Mouse (Mus musculus): ENCODE data around the gene Atf6.
A peak's percentile ranks its signal among the peaks of the same experiment; 100 is the strongest.

The Atf6 gene

GRCm38 (mm10) chr1:170882915-170883485 is 15.4 kb upstream of the Atf6 start:
- peak; percentile 56 for DNase-seq

GRCm38 (mm10) chr1:170876906-170877305 is 9.3 kb upstream of the Atf6 start:
- peak; percentile 58 for DNase-seq

DNA sequence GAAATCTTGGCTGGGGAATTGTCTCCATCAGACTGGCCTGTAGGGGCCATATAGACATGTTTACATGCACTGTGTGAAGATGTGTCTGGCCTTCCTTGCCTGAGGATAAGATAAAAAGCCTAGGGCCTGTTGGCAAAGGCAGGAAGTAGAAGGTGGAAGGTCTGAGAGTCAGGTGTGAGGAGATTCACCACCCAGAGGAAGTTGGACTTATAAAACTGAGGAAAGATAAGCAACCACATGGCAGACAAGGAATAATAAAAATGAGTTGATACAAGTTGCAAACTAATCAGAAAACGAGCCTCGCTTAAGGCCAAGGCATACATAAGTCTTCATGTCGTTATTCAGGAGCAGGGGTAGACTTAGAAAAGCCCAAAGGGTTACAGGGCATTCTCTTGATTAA is 8.1 kb upstream of the Atf6 start:
- DNase-seq = no peak

- DNase-seq = no peak
These were observed 4.4 kb upstream of the Atf6 start for GRCm38 (mm10) chr1:170871961-170872360.

DNA sequence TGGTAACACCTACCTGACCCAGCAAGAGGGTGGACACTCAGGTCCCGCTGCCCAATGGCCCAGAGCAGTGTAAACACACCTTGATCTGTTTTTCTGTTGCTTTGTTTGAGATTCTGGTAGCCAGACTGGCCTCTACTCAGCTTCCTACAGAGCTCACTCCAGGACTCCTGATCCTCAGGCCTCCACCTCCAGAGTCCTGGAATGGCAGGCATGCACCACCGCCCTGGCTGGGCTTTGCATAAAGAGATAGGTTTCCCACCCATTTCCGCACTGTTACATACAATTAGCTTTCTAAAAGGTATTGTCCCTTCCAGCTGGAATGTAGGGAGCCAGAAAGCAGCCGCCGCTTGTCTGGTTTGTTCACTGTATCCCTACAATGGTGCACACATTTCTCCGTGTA is 3.8 kb upstream of the Atf6 start:
- DNase-seq = peak; percentile 85

DNA sequence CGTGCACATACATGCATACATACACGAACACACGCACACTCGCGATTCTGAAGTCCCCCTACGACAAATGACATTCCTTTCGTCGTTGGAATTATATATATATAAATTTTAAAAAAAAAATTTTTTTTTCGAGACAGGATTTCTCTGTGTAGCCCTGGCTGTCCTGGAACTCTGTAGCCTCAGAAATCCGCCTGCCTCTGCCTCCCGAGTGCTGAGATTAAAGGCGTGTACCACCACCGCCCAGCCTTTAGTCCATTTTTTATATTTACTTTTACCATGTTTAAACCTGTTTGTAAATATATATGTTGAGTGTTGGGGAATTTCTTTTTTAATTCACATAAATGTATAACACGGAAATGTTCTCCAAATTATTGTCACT is 1.3 kb upstream of the Atf6 start:
- no peak for DNase-seq

GRCm38 (mm10) chr1:170868107-170868904 is 735 bp upstream of the Atf6 start:
- DNase-seq = peak; percentile 97

DNA sequence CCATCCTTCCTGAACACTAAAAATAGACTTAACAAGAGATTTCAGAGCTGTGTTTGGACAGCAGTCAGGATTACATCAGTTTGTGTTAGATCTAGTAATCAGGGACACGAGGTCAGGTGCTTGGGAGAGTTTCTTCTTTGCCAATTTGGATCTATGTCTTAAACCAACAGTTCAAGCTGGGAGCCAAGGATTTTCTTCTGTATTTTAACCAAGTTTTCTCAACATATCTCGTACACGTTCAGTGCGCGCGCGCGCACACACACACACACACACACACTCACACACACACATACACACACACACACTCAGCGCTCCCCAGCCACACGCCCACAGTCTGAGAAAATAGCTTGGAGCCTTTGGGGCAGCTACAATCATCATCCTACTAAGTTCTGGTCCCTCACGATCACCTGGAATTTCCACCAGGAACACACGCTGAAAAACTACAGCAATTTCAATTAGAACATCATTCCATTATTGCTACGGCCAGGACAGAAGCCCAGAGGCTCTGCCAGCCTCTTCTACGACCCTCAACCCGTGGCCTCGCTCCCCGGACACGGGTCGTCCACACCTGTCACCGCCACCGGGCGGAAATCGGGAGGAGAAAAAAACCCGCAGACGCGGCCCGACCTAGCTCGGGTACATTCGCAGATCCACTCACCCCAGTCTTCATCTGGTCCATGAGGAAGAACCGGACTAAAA is 430 bp downstream of the Atf6 start:
- DNase-seq = peak; percentile 81

DNA sequence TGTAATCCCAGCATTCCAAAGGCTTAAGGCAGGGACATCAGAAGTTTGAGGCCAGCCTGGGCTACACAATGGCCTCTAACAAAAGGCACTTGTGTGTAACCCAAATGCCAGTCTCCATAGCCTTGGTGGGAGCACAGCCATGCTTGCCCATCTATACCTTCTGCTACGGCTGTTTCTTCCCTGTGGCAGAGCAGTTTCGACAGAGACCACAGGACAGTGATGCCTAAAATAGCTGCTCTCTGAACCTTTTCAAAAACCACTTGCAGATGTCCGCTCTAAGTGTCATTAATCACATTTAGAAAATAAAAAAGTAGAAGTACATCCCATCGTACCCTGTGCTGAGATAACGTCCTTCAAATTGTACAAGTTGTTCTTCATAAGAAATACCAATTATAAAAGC is 2.2 kb downstream of the Atf6 start:
- DNase-seq = peak; percentile 80

DNA sequence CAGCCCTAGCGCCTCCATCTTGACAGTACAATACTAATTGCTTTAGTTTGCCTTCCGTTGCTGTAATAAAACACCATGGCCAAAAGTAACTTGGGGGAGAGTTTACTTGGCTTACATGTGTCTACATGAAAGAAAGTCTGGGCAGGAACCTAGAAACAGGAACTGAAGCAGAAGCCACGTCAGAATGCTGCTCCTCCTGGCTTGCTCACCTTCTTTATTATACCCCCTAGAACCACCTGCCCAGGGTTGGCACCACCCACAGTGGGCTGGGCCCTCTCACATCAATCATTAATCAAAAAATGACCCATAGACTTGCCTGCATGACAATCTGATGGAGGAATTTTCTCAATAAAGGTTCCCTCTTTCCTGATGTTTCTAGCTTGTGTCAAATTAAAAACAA is 2.8 kb downstream of the Atf6 start:
- peak; percentile 86 for DNase-seq

- no peak for DNase-seq
These were observed 3.3 kb downstream of the Atf6 start for GRCm38 (mm10) chr1:170864234-170864633.

DNA sequence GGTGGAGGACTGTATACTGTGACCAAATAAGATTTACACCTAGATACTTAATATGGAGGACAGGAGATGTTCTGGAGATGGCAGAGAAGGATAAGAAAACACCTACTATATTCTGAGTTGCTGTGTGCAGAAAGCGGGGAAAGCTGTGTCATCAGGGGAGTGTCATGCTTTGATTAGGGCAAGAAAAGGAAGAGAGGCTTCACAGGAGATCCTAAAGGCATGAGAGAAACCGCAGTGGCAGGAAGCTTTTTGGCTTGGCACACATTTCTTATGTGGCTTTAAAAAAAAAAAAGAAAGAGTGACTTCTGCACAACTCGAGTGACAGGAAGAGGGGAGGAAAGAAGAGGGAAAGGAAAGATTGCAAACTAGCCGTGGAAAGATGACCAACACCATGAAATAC is 4.5 kb downstream of the Atf6 start:
- peak; percentile 76 for DNase-seq

GRCm38 (mm10) chr1:170862435-170862717 is 5.2 kb downstream of the Atf6 start:
- DNase-seq = no peak

DNA sequence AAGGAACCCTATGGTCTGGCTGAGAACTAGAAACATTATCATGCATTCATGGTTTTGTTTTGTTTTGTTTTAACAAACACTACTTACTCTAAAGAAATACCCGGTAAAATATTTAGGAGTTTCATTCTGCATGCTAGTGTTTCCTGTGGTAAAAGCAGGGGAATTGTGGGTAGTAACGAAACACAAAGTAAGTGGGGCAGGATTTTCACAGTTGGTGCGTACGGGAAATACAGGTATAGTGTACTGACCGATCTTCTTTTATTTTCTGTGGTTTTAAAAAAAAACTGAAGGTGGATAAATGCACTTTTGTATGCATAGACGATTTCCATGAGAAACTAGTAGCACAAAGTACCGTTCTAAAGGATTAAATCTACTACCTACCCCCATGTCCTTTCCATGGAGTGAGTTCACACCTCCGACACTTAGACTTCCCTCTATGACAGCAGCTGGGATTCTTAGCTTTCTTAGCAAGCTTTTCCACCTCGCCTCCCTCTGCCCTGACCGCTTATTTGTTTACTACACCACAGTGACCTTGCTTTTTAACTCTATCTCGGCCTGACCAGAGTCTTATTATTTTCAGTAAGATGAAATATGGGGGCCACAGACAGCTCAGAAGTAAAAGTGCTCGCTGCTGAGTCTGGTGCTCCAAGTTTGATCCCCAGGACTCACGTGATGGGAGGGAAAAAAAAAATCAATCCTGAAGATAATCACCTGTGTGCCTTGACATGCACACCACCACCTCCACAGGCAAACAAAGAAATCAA is 5.7 kb downstream of the Atf6 start:
- peak; percentile 59 for DNase-seq

DNA sequence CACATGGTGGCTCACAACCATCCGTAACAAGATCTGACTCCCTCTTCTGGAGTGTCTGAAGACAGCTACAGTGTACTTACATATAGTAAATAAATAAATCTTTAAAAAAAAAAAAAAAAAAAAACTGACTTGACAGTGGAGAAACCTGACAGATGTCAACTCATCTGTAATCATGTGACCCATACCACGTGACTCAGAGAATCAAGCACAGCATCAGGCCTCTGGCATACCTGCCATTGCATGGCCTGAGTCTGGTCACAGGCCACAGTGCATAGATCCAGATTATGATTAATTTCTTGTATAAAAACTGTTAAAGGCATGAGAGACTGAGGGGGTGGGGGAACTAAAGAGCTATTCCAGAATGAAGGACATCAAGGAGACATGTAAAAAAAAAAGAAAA is 8.7 kb downstream of the Atf6 start:
- peak; percentile 15 for DNase-seq

DNA sequence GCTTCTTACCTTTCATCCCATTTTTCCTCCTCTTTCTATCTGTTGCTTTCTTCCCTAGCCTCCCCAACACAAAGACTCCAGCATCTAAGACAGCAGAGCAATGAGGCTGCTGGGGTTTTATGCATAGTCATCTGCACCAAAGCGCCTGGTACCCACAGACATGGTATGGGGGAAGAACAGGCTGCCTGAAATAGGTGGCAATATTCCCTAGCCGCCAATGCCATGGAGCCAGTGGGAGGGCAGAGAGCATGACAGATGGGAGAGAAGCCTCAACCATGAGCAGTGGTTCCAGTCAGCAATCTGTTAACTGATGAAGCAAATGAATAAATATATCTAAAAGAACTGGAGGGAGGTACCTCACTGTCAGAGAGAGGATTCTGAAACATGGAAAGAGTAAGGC is 10.2 kb downstream of the Atf6 start:
- peak; percentile 85 for DNase-seq

DNA sequence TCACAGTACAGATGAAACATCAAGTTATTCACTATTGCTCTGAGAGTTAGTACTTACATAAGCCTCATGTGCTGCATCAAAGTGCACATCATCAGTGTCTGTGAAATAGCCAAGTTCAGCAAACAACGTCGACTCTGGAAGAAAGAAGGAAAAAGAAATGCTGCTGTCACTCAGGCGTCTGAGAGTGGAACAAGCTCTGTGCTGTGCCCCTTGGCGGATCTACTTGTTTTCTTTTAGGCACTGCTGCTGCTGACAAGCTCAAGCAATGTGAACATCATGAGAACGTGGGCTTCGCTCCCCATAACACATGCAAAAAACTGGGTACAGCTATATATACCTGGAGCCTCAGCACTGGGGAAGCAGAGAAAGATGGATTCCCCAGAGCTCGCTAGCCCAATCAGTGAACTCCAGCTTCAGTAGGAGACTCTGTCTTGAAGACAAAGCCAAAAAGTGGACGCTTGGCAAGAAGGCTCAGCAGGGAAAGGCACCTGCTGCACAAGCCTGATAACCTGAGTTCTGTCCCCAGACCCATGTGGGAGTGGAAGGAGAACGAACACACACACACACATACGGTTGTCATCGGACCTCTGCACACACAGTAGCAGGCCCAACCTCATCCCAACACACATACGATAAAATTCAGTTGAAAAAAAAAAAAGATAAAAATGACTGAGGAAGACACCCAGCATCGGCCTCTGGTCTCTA is 12.4 kb downstream of the Atf6 start:
- DNase-seq = peak; percentile 77

GRCm38 (mm10) chr1:170853604-170854003 is 14.0 kb downstream of the Atf6 start:
- peak; percentile 86 for DNase-seq

DNA sequence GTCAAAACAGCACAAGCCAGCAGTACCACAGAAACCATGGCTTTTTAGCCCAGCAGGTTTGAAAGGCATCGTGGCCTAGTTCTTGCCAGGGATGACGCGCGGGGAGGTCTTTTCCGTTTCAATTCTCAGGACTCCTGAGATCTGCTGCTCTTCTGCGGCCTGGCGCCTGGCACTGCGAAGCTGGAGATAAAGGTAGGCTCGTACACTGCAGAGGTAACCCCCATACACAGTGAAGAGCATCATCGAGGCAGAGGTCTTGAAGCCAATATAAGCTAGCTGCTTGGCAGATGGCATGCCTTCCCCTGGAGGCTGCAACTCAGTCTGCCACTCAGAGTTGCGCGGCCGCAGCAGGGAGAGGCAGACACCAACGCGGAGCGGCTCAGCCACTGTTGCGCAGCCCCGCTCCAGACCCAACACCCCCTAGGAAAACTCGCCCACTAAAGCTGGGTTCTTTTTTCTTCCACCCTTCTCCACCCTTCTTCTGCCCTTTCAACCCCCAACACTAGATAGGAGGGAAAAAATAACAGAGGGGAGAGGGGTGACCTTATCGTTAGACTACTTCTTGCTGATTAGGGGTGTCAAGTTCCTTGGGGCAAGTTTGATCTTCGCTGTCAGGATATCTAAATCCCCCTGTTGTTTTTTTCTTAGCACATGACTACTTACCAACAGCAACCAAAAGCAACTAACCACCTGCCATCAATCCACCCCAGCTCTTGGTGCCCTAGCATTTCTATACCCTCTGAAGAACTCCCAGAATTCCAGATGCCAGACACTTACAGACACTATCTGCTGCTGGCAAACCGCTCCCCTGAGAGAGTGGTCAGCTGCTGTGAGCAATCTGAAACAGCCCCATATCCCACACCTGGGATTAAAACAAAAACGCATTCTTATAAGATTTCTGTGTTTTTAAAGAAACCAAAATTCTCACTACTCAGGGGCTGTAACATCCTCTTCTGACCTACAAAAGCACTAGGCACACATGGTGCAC is 16.6 kb downstream of the Atf6 start:
- peak; percentile 86 for DNase-seq

- DNase-seq = peak; percentile 76
These were observed 17.6 kb downstream of the Atf6 start for GRCm38 (mm10) chr1:170850007-170850406.

DNA sequence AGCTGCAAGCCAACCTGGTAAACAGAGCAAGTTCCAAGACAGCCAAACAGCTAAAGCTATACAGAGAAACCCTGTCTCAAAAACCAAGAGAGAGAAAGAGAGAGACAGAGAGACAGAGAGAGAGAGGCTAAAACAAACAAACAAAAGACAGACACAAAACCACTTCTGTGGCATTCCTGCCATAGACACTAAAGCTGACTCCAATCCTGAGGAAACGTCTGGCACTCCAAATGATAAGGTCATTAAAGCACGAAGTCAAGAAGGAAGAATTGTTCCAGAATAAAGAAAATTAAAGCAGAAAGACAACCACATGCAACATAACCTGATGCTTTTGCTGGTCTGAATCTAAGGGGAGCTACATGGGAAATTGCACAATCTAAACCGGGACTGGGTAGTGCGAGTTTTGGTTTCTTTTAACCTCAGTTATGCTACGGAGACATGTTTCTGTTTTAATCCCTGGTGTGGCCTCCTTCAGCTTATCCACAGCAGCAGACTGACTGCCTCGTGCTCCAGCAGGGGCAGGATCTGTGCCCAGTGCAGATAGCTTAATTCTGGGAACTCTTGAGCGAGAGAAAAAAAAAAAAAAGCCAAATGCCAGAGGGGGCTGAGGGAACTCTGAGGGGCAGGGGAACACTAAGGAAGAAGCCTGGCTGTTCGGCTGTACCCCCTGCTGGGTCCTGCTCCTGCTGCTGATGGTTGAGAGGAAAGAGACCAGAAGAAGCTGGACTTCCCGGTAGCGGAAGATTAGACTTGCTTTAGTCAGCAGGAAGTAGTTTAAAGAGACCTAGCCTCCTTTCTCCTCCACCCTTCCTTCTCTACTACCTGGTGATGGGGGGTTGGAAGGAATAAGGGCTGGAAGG is 21.9 kb downstream of the Atf6 start:
- DNase-seq = peak; percentile 95

All from heart, adult 11 months (tissue).